24 mouse cellular contexts compared by ENCODE assay signal in genomic region chr11:9602137-9602536, GRCm38 (mm10).
"Had no signal": no experiment of that assay in that cellular context is flagged by ENCODE, and none has a peak within 500 bp of the region (broad histone marks: within the 10 kb centered on the region; RNA-seq: fewer than 3 reads in every experiment).

No protein-coding gene starts in this region.

- DNase-seq: kidney, adult 2 months; kidney, postnatal 10 days; kidney, postnatal 36 days; layer of hippocampus, postnatal 36 days; left cerebral cortex, postnatal 4 days; liver, embryonic 13.5 days; lung, adult 2 months; lung, postnatal 14 days; lung, postnatal 4 days; retina, postnatal 1 day; thymus, adult 2 months; thymus, postnatal 14 days; thymus, postnatal 4 days had no signal

- H3K27me3 ChIP-seq: kidney, embryonic 15.5 days; limb, embryonic 12.5 days; limb, embryonic 15.5 days; liver, embryonic 13.5 days; megakaryocyte, embryonic 14.5 days; midbrain, embryonic 13.5 days; neural tube, embryonic 12.5 days; neural tube, embryonic 15.5 days had no signal

- H3K4me3 ChIP-seq: kidney, embryonic 15.5 days; limb, embryonic 12.5 days; limb, embryonic 15.5 days; liver, embryonic 13.5 days; megakaryocyte, embryonic 14.5 days; midbrain, embryonic 10.5 days; midbrain, embryonic 13.5 days; neural tube, embryonic 12.5 days; neural tube, embryonic 15.5 days had no signal

- H3K9ac ChIP-seq: kidney, embryonic 15.5 days; limb, embryonic 12.5 days; limb, embryonic 15.5 days; liver, embryonic 13.5 days; midbrain, embryonic 13.5 days; neural tube, embryonic 12.5 days; neural tube, embryonic 15.5 days had no signal

- H3K36me3 ChIP-seq: kidney, embryonic 15.5 days; limb, embryonic 12.5 days; limb, embryonic 15.5 days; liver, embryonic 13.5 days; midbrain, embryonic 10.5 days; midbrain, embryonic 13.5 days; neural tube, embryonic 12.5 days; neural tube, embryonic 15.5 days had no signal

- ATAC-seq: intestine, postnatal 0 days; midbrain, embryonic 13.5 days; midbrain, embryonic 16.5 days had no signal

- H3K4me1 ChIP-seq: kidney, embryonic 15.5 days; limb, embryonic 12.5 days; limb, embryonic 15.5 days; liver, embryonic 13.5 days; megakaryocyte, embryonic 14.5 days; midbrain, embryonic 10.5 days; midbrain, embryonic 13.5 days; neural tube, embryonic 12.5 days; neural tube, embryonic 15.5 days had no signal

- H3K27ac ChIP-seq: kidney, embryonic 15.5 days; limb, embryonic 12.5 days; limb, embryonic 15.5 days; liver, embryonic 13.5 days; midbrain, embryonic 10.5 days; midbrain, embryonic 13.5 days; neural tube, embryonic 12.5 days; neural tube, embryonic 15.5 days; stomach, postnatal 0 days had no signal

- H3K9me3 ChIP-seq: kidney, embryonic 15.5 days; limb, embryonic 12.5 days; limb, embryonic 15.5 days; liver, embryonic 13.5 days; megakaryocyte, embryonic 14.5 days; midbrain, embryonic 10.5 days; midbrain, embryonic 13.5 days; neural tube, embryonic 12.5 days; neural tube, embryonic 15.5 days had no signal

- H3K4me2 ChIP-seq: kidney, embryonic 15.5 days; limb, embryonic 12.5 days; limb, embryonic 15.5 days; liver, embryonic 13.5 days; midbrain, embryonic 13.5 days; neural tube, embryonic 12.5 days; neural tube, embryonic 15.5 days had no signal
